Mouse (Mus musculus): Measurements from ENCODE around the gene Gpa33. TPM values are rescaled to one million over a fixed set of nuclear protein-coding genes. Genes with fewer than 3 reads are reported as not detected.

The Gpa33 gene
- 3.8 TPM in 2 replicates for polyA plus RNA-seq (2012; rRNA removed)

GRCm38 (mm10) chr1:166130224-166130860 lies at the start of gene Gpa33:
TSS of gene Gpa33 (plus strand) at chr1:166130238.
- H3K27ac ChIP-seq (ENCODE audit: control insufficient read depth, insufficient read depth, low read length) = no peak within 1 kb of the TSS

GRCm38 (mm10) chr1:166088446-166089170 lies 41.4 kb upstream of the Gpa33 start:
- H3K4me1 ChIP-seq (replicated peaks; ENCODE audit: control insufficient read depth, insufficient read depth, low read length) = no peaks in the 10 kb centered on the region
- no peaks in the 10 kb centered on the region for H3K36me3 ChIP-seq (ENCODE audit: control insufficient read depth, insufficient read depth, low read length)
- DNase-seq = no peak
- 97% methylated on average over 19 of the region's 19 CpGs for WGBS
- H3K4me3 ChIP-seq (ENCODE audit: control insufficient read depth, insufficient read depth, low read length) = no peak overlapping the region
- H3K27ac ChIP-seq (ENCODE audit: control insufficient read depth, insufficient read depth, low read length) = no peak overlapping the region
- H3K27me3 ChIP-seq (ENCODE audit: control insufficient read depth, insufficient read depth, low read length) = no peaks in the 10 kb centered on the region
- TF ChIP-seq POLR2A (IDR thresholded peaks at IDR 0.05; ENCODE audit: control insufficient read depth, extremely low read depth, insufficient read depth, low read length, poor library complexity) = no peak
- TF ChIP-seq CTCF (IDR thresholded peaks at IDR 0.05; ENCODE audit: borderline replicate concordance, control insufficient read depth, extremely low read depth, insufficient read depth, low read length, poor library complexity) = no peak

More at GRCm38 (mm10) chr1:166130224-166130860, at the start of gene Gpa33:
- 93% methylated on average over 5 of the region's 5 CpGs for WGBS
- TF ChIP-seq CTCF (IDR thresholded peaks at IDR 0.05; ENCODE audit: borderline replicate concordance, control insufficient read depth, extremely low read depth, insufficient read depth, low read length, poor library complexity) = no peak
- TF ChIP-seq POLR2A (IDR thresholded peaks at IDR 0.05; ENCODE audit: control insufficient read depth, extremely low read depth, insufficient read depth, low read length, poor library complexity) = no peak
- H3K36me3 ChIP-seq (ENCODE audit: control insufficient read depth, insufficient read depth, low read length) = no peaks in the 10 kb centered on the region
- DNase-seq = no peak
- H3K4me1 ChIP-seq (replicated peaks; ENCODE audit: control insufficient read depth, insufficient read depth, low read length) = 0 out of 2 replicates have a peak, but pooled peaks cover 5% of the 10 kb centered on the region
- H3K27me3 ChIP-seq (ENCODE audit: control insufficient read depth, insufficient read depth, low read length) = no peaks in the 10 kb centered on the region
- no peak within 1 kb of the TSS for H3K4me3 ChIP-seq (ENCODE audit: control insufficient read depth, insufficient read depth, low read length)

- TF ChIP-seq POLR2A (IDR thresholded peaks at IDR 0.05; ENCODE audit: control insufficient read depth, extremely low read depth, insufficient read depth, low read length, poor library complexity) (no peak), CTCF (IDR thresholded peaks at IDR 0.05; ENCODE audit: borderline replicate concordance, control insufficient read depth, extremely low read depth, insufficient read depth, low read length, poor library complexity) (no peak)
- Histone ChIP-seq H3K27ac (ENCODE audit: control insufficient read depth, insufficient read depth, low read length) (no peak overlapping the region), H3K4me1 (replicated peaks; ENCODE audit: control insufficient read depth, insufficient read depth, low read length) (0 out of 2 replicates have a peak, but pooled peaks cover 2% of the 10 kb centered on the region), H3K27me3 (ENCODE audit: control insufficient read depth, insufficient read depth, low read length) (no peaks in the 10 kb centered on the region), H3K4me3 (ENCODE audit: control insufficient read depth, insufficient read depth, low read length) (no peak overlapping the region), H3K36me3 (ENCODE audit: control insufficient read depth, insufficient read depth, low read length) (no peaks in the 10 kb centered on the region)
- WGBS = 86% methylated on average over 3 of the region's 3 CpGs
- DNase-seq = no peak
These were observed 40.7 kb upstream of the Gpa33 start for GRCm38 (mm10) chr1:166089337-166089736.

GRCm38 (mm10) chr1:166089739-166090138 lies 40.3 kb upstream of the Gpa33 start:
- Histone ChIP-seq H3K36me3 (ENCODE audit: control insufficient read depth, insufficient read depth, low read length) (no peaks in the 10 kb centered on the region), H3K27me3 (ENCODE audit: control insufficient read depth, insufficient read depth, low read length) (no peaks in the 10 kb centered on the region), H3K4me3 (ENCODE audit: control insufficient read depth, insufficient read depth, low read length) (no peak overlapping the region), H3K4me1 (replicated peaks; ENCODE audit: control insufficient read depth, insufficient read depth, low read length) (peaks cover 5% of the 10 kb centered on the region; the same call in 1 of the 2 replicates), H3K27ac (ENCODE audit: control insufficient read depth, insufficient read depth, low read length) (no peak overlapping the region)
- no peak for DNase-seq
- TF ChIP-seq CTCF (IDR thresholded peaks at IDR 0.05; ENCODE audit: borderline replicate concordance, control insufficient read depth, extremely low read depth, insufficient read depth, low read length, poor library complexity) (no peak), POLR2A (IDR thresholded peaks at IDR 0.05; ENCODE audit: control insufficient read depth, extremely low read depth, insufficient read depth, low read length, poor library complexity) (no peak)
- WGBS = 70% methylated on average over 4 of the region's 4 CpGs

- TF ChIP-seq CTCF (IDR thresholded peaks at IDR 0.05; ENCODE audit: borderline replicate concordance, control insufficient read depth, extremely low read depth, insufficient read depth, low read length, poor library complexity) = no peak
- TF ChIP-seq POLR2A (IDR thresholded peaks at IDR 0.05; ENCODE audit: control insufficient read depth, extremely low read depth, insufficient read depth, low read length, poor library complexity) = no peak
These were observed 39.7 kb upstream of the Gpa33 start for GRCm38 (mm10) chr1:166090306-166090705.

GRCm38 (mm10) chr1:166094462-166094861 lies 35.6 kb upstream of the Gpa33 start:
- Histone ChIP-seq H3K4me1 (replicated peaks; ENCODE audit: control insufficient read depth, insufficient read depth, low read length) (peaks cover 5% of the 10 kb centered on the region; the same call in 1 of the 2 replicates), H3K36me3 (ENCODE audit: control insufficient read depth, insufficient read depth, low read length) (no peaks in the 10 kb centered on the region), H3K4me3 (ENCODE audit: control insufficient read depth, insufficient read depth, low read length) (no peak overlapping the region), H3K27me3 (ENCODE audit: control insufficient read depth, insufficient read depth, low read length) (no peaks in the 10 kb centered on the region), H3K27ac (ENCODE audit: control insufficient read depth, insufficient read depth, low read length) (no peak overlapping the region)
- WGBS = 68% methylated on average over 3 of the region's 3 CpGs
- no peak for DNase-seq
- TF ChIP-seq CTCF (IDR thresholded peaks at IDR 0.05; ENCODE audit: borderline replicate concordance, control insufficient read depth, extremely low read depth, insufficient read depth, low read length, poor library complexity) (no peak), POLR2A (IDR thresholded peaks at IDR 0.05; ENCODE audit: control insufficient read depth, extremely low read depth, insufficient read depth, low read length, poor library complexity) (no peak)

More at GRCm38 (mm10) chr1:166090306-166090705, 39.7 kb upstream of the Gpa33 start:
- WGBS = 94% methylated on average over 2 of the region's 2 CpGs
- Histone ChIP-seq H3K36me3 (ENCODE audit: control insufficient read depth, insufficient read depth, low read length) (no peaks in the 10 kb centered on the region), H3K4me1 (replicated peaks; ENCODE audit: control insufficient read depth, insufficient read depth, low read length) (peaks cover 5% of the 10 kb centered on the region; the same call in 1 of the 2 replicates), H3K27ac (ENCODE audit: control insufficient read depth, insufficient read depth, low read length) (no peak overlapping the region), H3K27me3 (ENCODE audit: control insufficient read depth, insufficient read depth, low read length) (no peaks in the 10 kb centered on the region), H3K4me3 (ENCODE audit: control insufficient read depth, insufficient read depth, low read length) (no peak overlapping the region)
- DNase-seq = no peak
